Mouse (Mus musculus): ENCODE results near the gene Fam189a2. TPM values are rescaled to one million over a fixed set of nuclear protein-coding genes. Genes with fewer than 3 reads are reported as not detected.

Fam189a2 gene
- polyA plus RNA-seq, 1 experiment from 2014 or later: 0.39 TPM

- 82% methylated on average over 3 of the region's 3 CpGs for WGBS
- Histone ChIP-seq H3K27me3 (replicated peaks; ENCODE audit: low read depth, poor library complexity, severe bottlenecking) (peaks cover 2% of the 10 kb centered on the region), H3K36me3 (replicated peaks) (no peaks in the 10 kb centered on the region), H3K27ac (replicated peaks) (no peak overlapping the region), H3K9me3 (no peaks in the 10 kb centered on the region), H3K4me3 (no peak overlapping the region), H3K4me1 (peaks cover 17% of the 10 kb centered on the region)
- no peak for DNase-seq (ENCODE audit: low spot score)
These were observed 8.0 kb downstream of the Fam189a2 start for GRCm38 (mm10) chr19:24022771-24023170.

GRCm38 (mm10) chr19:24022301-24022700 is 8.5 kb downstream of the Fam189a2 start:
- 92% methylated on average over 6 of the region's 6 CpGs for WGBS
- no peak overlapping the region for H3K27ac ChIP-seq (replicated peaks)
- DNase-seq (ENCODE audit: low spot score): no peak
- no peaks in the 10 kb centered on the region for H3K27me3 ChIP-seq (replicated peaks; ENCODE audit: low read depth, poor library complexity, severe bottlenecking)
- no peak overlapping the region for H3K4me3 ChIP-seq
- H3K9me3 ChIP-seq: no peaks in the 10 kb centered on the region
- peaks cover 22% of the 10 kb centered on the region for H3K4me1 ChIP-seq
- no peaks in the 10 kb centered on the region for H3K36me3 ChIP-seq (replicated peaks)

- WGBS: 91% methylated on average over 3 of the region's 3 CpGs
These were observed 10.1 kb downstream of the Fam189a2 start for GRCm38 (mm10) chr19:24020736-24021135.

GRCm38 (mm10) chr19:24019609-24020008 is 11.2 kb downstream of the Fam189a2 start:
- H3K4me3 ChIP-seq: no peak overlapping the region
- 85% methylated on average over 9 of the region's 9 CpGs for WGBS
- no peaks in the 10 kb centered on the region for H3K36me3 ChIP-seq (replicated peaks)
- no peaks in the 10 kb centered on the region for H3K9me3 ChIP-seq
- H3K27me3 ChIP-seq (replicated peaks; ENCODE audit: low read depth, poor library complexity, severe bottlenecking): no peaks in the 10 kb centered on the region
- H3K4me1 ChIP-seq: peaks cover 19% of the 10 kb centered on the region
- no peak overlapping the region for H3K27ac ChIP-seq (replicated peaks)
- DNase-seq (ENCODE audit: low spot score): no peak

More at GRCm38 (mm10) chr19:24020736-24021135, 10.1 kb downstream of the Fam189a2 start:
- H3K4me3 ChIP-seq: no peak overlapping the region
- no peaks in the 10 kb centered on the region for H3K9me3 ChIP-seq
- DNase-seq (ENCODE audit: low spot score): no peak
- peaks cover 27% of the 10 kb centered on the region for H3K4me1 ChIP-seq
- no peak overlapping the region for H3K27ac ChIP-seq (replicated peaks)
- no peaks in the 10 kb centered on the region for H3K36me3 ChIP-seq (replicated peaks)
- H3K27me3 ChIP-seq (replicated peaks; ENCODE audit: low read depth, poor library complexity, severe bottlenecking): no peaks in the 10 kb centered on the region

GRCm38 (mm10) chr19:24018396-24018795 is 12.4 kb downstream of the Fam189a2 start:
- Histone ChIP-seq H3K9me3 (no peaks in the 10 kb centered on the region), H3K27ac (replicated peaks) (no peak overlapping the region), H3K4me3 (no peak overlapping the region), H3K27me3 (replicated peaks; ENCODE audit: low read depth, poor library complexity, severe bottlenecking) (no peaks in the 10 kb centered on the region), H3K36me3 (replicated peaks) (no peaks in the 10 kb centered on the region), H3K4me1 (peaks cover 19% of the 10 kb centered on the region)
- 85% methylated on average over 3 of the region's 3 CpGs for WGBS
- no peak for DNase-seq (ENCODE audit: low spot score)

- no peak for DNase-seq (ENCODE audit: low spot score)
- H3K4me1 ChIP-seq: peaks cover 19% of the 10 kb centered on the region
- H3K27me3 ChIP-seq (replicated peaks; ENCODE audit: low read depth, poor library complexity, severe bottlenecking): no peaks in the 10 kb centered on the region
- no peak overlapping the region for H3K4me3 ChIP-seq
- no peaks in the 10 kb centered on the region for H3K36me3 ChIP-seq (replicated peaks)
- peak overlapping the region; percentile 82 for H3K27ac ChIP-seq (replicated peaks)
- WGBS: 41% methylated on average over 3 of the region's 3 CpGs
- H3K9me3 ChIP-seq: no peaks in the 10 kb centered on the region
These were observed 12.9 kb downstream of the Fam189a2 start for GRCm38 (mm10) chr19:24017892-24018291.

- WGBS: 16% methylated on average over 1 of the region's 1 CpGs
- Histone ChIP-seq H3K4me1 (peaks cover 19% of the 10 kb centered on the region), H3K36me3 (replicated peaks) (no peaks in the 10 kb centered on the region), H3K27ac (replicated peaks) (peak overlapping the region; percentile 82), H3K27me3 (replicated peaks; ENCODE audit: low read depth, poor library complexity, severe bottlenecking) (no peaks in the 10 kb centered on the region), H3K4me3 (no peak overlapping the region), H3K9me3 (no peaks in the 10 kb centered on the region)
- peak; percentile 52 for DNase-seq (ENCODE audit: low spot score)
These were observed 13.4 kb downstream of the Fam189a2 start for GRCm38 (mm10) chr19:24017427-24017826.

GRCm38 (mm10) chr19:24016706-24017386 is 14.0 kb downstream of the Fam189a2 start:
- WGBS: 30% methylated on average over 3 of the region's 3 CpGs
- H3K27ac ChIP-seq (replicated peaks): peak overlapping the region; percentile 82
- no peaks in the 10 kb centered on the region for H3K27me3 ChIP-seq (replicated peaks; ENCODE audit: low read depth, poor library complexity, severe bottlenecking)
- H3K4me1 ChIP-seq: peaks cover 19% of the 10 kb centered on the region
- DNase-seq (ENCODE audit: low spot score): peak; percentile 25
- no peaks in the 10 kb centered on the region for H3K36me3 ChIP-seq (replicated peaks)
- 0 out of 2 replicates have a peak, but pooled peaks cover under 1% of the 10 kb centered on the region for H3K9me3 ChIP-seq
- no peak overlapping the region for H3K4me3 ChIP-seq

GRCm38 (mm10) chr19:24013241-24013640 is 17.6 kb downstream of the Fam189a2 start:
- no peaks in the 10 kb centered on the region for H3K27me3 ChIP-seq (replicated peaks; ENCODE audit: low read depth, poor library complexity, severe bottlenecking)
- no peak for DNase-seq (ENCODE audit: low spot score)
- H3K9me3 ChIP-seq: 0 out of 2 replicates have a peak, but pooled peaks cover 3% of the 10 kb centered on the region
- 83% methylated on average over 3 of the region's 3 CpGs for WGBS
- H3K36me3 ChIP-seq (replicated peaks): no peaks in the 10 kb centered on the region
- H3K4me3 ChIP-seq: no peak overlapping the region
- no peak overlapping the region for H3K27ac ChIP-seq (replicated peaks)
- H3K4me1 ChIP-seq: peaks cover 17% of the 10 kb centered on the region

GRCm38 (mm10) chr19:24012479-24012878 is 18.3 kb downstream of the Fam189a2 start:
- WGBS: 95% methylated on average over 8 of the region's 8 CpGs
- Histone ChIP-seq H3K4me3 (no peak overlapping the region), H3K9me3 (0 out of 2 replicates have a peak, but pooled peaks cover 3% of the 10 kb centered on the region), H3K27ac (replicated peaks) (no peak overlapping the region), H3K36me3 (replicated peaks) (no peaks in the 10 kb centered on the region), H3K4me1 (peaks cover 9% of the 10 kb centered on the region), H3K27me3 (replicated peaks; ENCODE audit: low read depth, poor library complexity, severe bottlenecking) (no peaks in the 10 kb centered on the region)
- DNase-seq (ENCODE audit: low spot score): no peak

GRCm38 (mm10) chr19:24007638-24008360 is 23.0 kb downstream of the Fam189a2 start:
- 63% methylated on average over 4 of the region's 4 CpGs for WGBS
- no peaks in the 10 kb centered on the region for H3K36me3 ChIP-seq (replicated peaks)
- DNase-seq (ENCODE audit: low spot score): no peak
- H3K4me3 ChIP-seq: no peak overlapping the region
- 0 out of 2 replicates have a peak, but pooled peaks cover 3% of the 10 kb centered on the region for H3K9me3 ChIP-seq
- no peaks in the 10 kb centered on the region for H3K4me1 ChIP-seq
- no peak overlapping the region for H3K27ac ChIP-seq (replicated peaks)
- no peaks in the 10 kb centered on the region for H3K27me3 ChIP-seq (replicated peaks; ENCODE audit: low read depth, poor library complexity, severe bottlenecking)

GRCm38 (mm10) chr19:24007002-24007637 is 23.7 kb downstream of the Fam189a2 start:
- H3K27me3 ChIP-seq (replicated peaks; ENCODE audit: low read depth, poor library complexity, severe bottlenecking): no peaks in the 10 kb centered on the region
- no peak for DNase-seq (ENCODE audit: low spot score)
- H3K27ac ChIP-seq (replicated peaks): no peak overlapping the region
- H3K36me3 ChIP-seq (replicated peaks): no peaks in the 10 kb centered on the region
- H3K4me3 ChIP-seq: no peak overlapping the region
- H3K9me3 ChIP-seq: 0 out of 2 replicates have a peak, but pooled peaks cover 3% of the 10 kb centered on the region
- H3K4me1 ChIP-seq: no peaks in the 10 kb centered on the region
- WGBS: 91% methylated on average over 10 of the region's 10 CpGs
